Mouse (Mus musculus): ENCODE data around the gene Rnaseh2b.
A peak's percentile ranks its signal among the peaks of the same experiment; 100 is the strongest.

Rnaseh2b gene

DNA sequence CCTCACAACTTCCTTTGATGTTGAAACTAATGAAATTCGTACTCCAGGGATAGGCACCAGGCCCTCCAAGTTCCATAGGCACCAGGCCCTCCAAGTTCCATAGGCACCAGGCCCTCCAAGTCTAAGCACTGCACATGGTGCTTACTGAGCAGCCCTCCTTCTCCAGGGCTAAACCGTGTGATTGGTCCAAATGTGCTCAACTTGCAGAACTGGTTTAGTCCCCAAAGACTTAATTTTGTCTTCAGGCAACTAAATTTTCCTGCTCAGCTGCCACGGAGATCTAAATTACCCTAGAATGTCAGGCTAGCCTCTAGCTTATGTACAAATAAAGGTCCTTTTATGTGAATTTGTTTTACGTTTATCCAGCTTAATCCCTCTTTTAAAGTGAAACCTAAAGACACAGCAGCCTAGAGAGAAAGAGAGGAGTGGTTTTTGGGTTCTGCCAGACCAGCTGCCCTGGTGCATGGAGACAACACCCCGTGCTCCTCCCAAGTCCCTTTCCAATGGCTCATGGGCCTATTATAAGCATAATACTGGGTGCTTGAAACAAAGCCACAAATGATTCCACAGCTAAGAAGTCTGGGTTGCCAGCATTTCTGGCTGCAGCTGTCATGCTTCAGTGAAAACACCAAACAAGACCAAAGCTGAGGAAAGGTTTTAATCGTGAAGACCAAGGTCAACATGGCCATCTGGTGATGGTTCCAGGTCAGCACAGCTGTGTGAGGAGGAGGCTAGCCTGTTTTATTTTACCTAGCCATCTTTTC, 30.4 kb downstream of the Rnaseh2b start:
- DNase-seq (ENCODE audit: low spot score): peak; percentile 12

DNA sequence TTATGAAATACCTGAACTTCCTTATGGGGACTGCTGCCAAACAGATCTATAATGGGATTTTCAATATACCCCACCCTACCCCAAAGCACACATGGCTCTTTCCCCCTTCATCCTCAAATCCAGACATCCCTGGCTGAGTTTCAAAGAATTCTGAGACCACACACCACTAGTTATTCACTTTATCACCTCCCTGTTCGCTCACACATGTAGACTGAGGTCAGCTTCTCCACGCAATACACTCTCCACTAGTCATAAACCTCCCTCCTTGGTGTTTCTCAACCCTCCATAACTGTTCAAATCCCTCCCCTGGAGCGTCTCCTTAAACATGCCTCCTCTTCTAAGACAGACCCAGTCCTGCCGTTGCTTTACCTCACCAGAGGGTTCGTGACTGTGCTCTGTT, 31.1 kb downstream of the Rnaseh2b start:
- no peak for DNase-seq (ENCODE audit: low spot score)

DNA sequence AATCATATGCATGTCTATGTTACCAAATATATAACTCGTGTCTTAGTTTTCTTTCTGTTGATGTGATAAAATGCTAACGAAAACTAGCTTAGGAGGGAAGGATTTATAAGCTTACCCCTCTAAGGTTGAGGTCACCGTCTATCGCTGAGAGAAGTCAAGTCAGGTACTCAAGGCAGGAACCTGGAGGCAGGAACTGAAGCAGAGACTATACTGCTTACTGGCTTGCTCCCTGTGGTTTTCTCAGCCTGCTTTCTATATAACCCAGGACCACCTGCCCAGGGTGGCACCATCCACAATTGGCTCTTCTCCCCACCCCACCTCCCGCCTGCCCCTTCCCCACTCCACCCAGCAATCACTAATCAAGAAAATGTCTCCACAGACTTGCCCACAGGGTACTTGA, 32.6 kb downstream of the Rnaseh2b start:
- no peak for DNase-seq (ENCODE audit: low spot score)

DNA sequence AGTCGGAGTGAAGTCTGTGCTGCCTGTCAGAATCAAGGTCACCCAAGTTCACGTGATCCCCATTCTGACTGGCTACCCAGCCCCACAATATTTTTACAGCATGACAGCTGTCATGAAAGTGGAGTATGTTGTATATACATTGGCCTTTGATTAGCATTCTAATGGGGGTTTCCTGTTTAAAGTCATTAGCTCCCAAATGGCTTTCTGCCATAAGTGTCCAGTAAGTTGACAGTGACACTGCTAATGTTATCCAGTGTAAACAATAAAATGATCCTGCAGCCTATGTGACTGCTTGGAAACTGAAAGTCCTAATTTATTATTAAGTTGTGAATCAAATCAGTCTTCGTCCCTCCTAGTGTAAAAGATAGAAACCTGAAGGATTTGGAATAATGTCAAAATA, 33.6 kb downstream of the Rnaseh2b start:
- DNase-seq (ENCODE audit: low spot score): no peak

DNA sequence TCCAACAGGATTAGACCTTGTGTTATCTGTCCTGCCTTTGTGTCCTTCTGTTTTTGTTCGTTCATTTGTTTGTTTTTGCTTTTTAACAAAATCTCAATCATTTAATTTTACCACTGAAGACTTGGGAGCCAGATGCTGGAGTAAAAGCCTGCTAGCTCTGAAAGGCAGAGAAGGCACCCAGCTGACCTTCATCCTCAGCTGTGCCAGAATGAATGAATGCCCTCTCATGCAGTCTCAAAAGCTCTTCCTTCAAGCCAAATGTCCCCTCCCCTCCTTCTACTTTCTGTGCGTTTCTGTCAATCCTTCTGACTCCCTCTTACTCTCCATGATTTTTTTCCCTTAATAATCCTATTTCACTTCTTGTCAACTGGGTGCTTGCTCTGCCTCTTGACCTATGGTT, 34.8 kb downstream of the Rnaseh2b start:
- no peak for DNase-seq (ENCODE audit: low spot score)

DNA sequence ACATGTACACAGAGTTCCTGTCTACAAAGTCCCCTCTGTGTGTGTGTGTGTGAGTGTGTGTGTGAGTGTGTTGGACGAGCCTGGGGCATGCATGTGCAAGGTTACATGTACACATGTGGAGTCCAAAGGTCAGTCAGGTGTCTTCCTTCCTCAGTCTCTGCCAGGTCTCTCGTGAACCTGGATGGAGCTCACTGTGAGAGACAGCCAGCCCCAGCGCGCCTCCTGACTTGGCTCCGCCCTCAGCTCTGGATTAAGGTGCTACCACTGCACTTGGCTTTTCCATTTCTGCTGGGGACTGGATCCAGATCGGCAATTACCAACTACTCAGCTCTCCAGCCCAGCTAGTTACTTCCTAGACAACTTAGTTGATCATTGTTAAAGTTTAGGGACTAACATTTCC, 36.2 kb downstream of the Rnaseh2b start:
- DNase-seq (ENCODE audit: low spot score): no peak

DNA sequence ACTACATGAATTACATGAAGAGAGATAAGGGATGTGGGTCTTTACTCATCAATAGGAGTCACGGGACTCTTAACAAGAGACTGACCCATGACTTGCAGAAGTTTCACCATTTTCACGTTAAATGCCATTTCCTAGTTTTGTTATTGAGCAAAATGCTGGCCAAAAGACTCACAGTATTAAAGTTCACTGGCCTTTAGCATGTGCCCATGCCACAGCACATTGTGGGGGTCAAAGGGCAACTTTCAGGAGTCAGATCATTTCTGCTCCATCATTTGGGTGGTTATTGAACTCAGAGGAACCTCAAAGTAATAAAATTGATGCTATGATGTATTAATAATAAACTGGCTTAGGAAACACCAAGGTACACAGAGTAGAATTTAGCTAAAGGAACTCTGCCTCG, 37.2 kb downstream of the Rnaseh2b start:
- DNase-seq (ENCODE audit: low spot score): no peak

DNA sequence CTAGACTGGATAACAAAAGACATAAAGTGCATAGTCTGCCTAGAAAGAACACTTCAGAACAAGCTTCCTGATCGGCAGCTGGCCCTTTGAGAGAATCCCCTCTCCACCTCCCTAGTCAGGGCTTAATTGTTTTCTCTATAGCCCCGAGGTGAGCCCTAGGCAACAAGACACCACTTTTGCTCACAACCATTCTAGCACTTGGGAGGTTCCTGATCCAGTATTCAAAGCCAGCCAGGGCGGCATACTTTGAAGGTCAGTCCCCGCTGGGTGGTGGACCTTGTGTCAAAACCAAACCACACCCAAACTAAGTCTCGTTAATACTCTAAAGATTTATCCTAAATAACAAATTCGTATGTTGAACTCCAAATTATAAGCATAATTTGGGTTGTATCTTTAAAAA, 39.1 kb downstream of the Rnaseh2b start:
- DNase-seq (ENCODE audit: low spot score): no peak

DNA sequence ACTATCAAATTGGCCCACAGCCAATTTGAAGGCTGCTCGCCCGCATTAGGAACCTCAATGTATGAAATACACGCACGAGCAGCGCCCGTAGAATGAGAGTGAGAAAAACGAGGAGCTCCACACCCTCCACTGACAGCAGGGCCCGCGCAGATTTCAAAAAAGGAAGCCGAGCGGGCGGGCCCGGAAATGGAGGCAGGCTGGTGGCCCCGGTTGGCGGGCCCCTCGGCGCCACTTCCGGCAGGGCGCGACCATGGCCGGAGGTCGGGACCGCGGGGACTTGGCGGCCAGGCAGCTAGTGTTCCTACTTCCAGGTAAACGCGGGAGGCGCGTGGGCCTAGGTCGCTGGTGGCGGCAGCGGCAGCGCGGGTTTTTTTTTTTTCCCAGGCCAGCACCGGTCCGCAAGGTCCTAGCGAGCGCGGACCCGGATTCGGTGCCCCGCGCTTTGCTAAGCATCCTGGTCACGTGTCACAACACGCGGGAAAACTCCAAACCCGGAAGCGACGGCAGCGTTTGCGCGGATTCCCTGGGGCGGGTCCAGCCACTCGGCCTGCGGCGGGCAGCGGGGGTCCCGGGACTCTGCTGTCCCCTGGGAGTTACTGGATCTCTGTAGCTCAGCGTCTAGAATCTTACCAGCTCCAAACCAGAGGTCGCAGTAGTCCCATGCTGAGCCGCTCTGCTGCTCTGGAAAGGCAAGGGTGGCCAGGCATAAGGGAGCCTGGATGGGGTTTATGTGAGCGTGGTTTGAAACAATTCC, 39.7 kb downstream of the Rnaseh2b start:
- peak; percentile 72 for DNase-seq (ENCODE audit: low spot score)

DNA sequence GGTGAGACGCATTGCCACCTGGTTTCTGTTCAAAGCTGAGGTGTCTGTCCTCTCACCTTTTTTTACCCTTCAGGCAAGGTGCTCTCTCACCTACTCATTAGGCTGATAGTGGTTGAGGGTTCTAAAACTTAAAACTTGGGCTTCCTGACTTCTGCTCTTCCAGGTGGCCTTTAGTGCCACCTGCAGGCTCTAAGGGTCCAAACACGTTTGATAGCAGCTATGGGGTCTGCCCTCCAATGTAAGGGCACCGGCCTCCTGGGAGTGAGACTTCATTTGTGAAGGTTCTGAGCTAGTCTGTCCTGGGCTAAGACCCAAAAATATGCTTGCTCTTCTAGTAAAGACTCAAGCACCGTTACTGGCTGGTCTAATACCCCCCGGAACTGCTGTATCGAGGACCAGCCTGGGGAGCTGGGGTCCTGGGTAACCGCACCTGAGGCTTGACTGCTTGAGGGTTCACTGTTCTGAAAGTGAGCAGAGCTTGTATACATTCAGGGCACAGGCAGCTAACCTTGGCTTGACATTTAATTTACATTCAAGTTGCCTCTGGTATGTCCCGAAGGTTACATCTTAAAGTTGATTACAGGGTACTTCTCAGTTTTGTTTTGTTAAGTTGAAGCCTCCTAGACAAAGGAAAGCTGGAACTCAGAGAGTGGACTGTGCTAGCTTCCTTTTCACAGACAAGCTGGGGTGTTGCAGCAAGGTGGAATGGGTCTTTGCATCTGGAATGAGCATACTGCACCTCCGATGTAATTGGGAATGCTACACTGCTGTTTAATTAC, 41.7 kb downstream of the Rnaseh2b start:
- no peak for DNase-seq (ENCODE audit: low spot score)

DNA sequence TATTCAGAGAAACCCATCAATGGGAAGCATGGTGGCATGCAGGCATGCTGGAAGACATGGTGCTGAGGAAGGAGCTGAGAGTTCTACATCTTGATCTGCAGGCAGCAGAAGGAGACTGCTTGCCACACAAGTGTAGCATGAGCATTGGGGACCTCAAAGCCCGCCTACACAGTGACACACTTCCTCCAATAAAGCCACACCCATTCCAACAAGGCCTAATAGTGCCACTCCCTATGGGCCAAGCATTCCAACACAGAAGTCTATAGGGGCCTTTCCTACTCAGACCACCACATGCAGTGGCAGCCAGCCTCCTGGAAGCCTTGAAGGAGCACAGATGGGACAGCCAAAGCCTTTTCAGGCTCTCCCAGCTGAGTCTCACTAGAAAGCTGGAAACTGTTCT, 46.8 kb downstream of the Rnaseh2b start:
- no peak for DNase-seq (ENCODE audit: low spot score)

DNA sequence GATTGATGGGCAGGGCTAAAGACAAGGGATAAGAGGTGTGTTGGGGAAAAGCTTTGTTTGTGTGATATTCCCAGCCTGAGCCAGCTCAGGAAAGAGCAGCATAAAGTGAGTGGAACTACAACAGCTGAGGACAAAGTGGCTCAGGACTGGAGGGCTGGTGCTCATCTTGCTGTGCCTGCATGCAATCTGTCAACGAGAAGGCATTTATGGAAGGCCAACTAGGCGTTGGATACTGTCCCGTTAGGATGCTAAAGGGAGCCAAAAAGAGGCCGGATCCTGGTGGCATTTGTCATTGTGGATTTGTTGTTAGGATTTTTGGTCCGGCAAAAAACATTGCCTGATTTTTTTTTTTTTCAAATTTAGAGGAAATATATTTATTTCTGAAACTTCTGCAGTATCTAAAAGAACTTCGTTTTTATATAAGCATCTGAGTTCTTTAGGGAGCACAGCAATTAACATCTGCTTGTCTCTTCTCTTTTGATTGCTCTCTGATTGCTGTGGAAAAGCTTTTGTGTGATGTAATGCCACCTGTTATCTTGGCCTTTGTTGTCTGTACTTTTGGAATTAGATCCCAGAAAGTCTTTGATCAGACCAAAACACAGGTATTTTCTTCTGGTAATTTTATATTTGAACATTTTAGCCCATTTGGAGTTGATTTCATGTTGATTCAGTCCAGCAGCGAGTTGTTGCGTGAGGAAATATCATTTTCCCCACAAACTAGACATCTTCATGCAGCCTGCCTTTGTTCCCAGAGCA, 49.7 kb downstream of the Rnaseh2b start:
- no peak for DNase-seq (ENCODE audit: low spot score)

DNA sequence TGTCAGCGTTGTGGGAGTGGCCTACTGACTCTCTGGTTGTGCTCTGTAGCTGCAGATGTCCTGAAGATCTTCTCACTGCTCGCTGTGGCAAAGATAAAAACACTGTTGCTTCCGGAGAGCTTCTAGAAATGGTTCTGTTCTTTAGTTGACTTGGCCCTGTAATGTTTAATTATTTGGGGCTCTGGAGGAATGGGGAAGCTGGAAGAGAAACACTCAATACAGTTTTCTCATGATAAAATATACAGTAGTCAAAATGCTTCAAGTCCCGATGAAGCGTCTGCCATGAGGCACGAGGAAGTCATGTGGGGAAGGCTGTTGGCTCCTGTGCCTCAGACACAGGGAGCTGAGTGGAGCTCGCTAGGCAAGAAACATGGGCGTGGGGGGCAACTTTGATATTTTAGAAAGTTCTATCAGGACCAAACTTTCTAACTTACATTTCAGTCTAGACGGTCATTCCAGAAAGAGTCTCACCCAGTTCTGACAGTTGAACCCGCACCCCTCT, 50.3 kb downstream of the Rnaseh2b start:
- DNase-seq (ENCODE audit: low spot score): no peak

DNA sequence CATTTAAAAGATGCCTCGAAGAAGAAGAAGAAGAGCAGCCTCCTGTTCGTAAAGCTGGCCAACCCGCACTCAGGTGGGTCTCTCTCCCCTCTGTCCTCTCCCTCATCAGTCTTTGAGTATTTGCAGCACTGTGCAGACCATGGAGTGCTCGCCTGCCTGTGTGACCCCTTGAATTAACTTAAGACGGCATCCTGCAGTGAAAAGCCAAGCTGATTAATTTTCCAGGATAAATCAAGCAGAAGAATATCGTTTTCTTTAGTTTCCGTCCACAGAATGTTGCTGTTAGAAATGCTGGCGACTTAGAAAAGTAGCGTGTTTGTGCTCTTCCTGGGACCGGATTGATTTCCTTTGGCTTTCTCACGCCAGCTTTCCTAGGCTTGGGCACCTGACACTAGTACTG, 54.2 kb downstream of the Rnaseh2b start:
- no peak for DNase-seq (ENCODE audit: low spot score)

DNA sequence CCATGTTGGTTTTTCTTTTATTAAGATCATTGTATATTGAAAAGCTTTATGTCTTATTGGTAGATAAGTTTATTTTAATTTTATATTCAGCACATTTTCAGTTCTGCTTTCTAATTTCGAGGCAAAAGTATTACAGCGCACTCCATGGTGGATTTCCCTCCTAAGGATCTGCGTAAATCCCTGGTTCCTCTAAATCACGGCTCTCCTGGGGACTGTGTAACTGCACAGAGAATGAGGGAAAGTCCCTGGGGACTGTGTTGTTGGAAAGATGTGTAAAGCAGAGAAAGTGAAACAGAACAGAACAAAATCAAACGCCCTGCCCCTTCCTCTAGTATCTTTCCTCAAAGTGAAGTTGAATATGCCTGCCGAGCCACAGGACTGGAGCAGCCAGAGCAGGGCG, 54.7 kb downstream of the Rnaseh2b start:
- DNase-seq (ENCODE audit: low spot score): no peak

DNA sequence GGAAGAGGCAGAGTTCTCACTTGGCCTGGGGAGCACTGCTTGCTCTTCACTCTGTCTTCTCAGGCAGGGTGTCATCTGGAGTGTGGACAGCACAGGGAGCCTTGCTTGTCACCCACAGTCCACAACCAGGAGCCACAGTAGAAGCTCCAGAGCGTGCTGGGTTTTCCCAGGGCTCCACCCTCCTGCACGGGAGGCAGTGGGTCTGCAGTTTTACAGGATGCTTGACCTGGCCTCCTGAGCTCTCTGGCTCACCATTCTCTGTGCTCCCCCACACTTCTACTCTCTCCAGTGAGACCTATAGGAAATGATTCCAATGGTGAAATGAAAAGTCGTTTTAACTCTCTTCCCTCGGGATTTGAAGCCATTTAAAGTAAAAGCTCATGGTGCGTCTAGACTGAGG, 57.4 kb downstream of the Rnaseh2b start:
- DNase-seq (ENCODE audit: low spot score): no peak

DNA sequence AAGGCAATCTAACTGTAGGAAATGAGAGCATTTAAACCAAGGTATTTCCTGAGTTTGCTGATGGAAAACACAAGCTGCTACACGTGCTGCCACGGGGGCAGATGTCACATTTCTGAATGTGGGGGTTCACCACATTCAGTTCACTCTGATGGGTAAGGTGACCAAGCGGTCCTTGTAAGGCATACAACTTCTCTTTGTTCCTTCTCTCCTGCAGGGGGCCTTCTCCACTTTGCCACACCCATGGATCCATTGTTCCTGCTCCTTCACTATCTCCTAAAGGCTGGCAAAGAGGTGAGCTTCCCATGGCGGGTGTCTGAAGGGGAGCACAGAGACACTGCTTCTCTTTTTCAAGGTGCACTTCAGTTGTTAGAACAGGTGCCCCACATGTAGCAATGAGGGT, 57.8 kb downstream of the Rnaseh2b start:
- no peak for DNase-seq (ENCODE audit: low spot score)

DNA sequence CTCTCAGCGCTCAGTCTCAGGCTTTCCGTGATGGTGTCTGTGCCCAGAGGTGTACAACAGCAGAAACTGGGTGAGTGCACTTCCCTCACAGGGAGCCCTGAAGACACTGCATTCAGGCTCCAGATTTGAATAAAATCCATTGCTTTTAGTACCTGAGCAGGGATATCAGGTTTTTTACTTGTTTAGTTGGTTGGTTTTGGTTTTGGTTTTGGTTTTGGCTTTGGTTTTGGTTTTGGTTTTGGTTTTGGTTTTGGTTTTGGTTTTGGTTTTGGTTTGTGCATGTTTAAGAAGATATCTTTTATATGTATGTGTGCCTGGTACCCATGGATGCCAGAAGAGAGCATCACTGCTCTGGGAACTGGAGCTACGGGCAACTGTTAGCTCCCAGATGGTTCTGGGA, 58.5 kb downstream of the Rnaseh2b start:
- no peak for DNase-seq (ENCODE audit: low spot score)

DNA sequence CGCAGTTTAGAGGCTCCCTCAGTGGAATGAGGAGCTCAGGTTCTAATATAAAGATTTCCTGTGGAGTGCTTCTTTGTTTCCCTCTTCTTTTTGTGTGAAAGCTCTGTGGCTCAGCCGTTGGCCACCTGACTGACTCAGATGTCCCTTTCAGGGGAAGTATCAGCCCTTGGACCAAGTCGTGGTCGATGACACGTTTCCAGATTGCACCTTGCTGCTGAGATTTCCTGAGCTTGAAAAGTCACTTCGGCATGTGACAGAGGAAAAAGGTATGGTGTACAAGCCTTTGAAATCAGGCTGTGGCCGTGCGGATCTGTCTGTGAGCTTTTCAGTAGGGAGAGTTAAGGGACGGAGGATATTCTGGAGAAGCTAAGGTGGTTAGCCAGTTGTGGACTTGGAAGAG, 61.0 kb downstream of the Rnaseh2b start:
- DNase-seq (ENCODE audit: low spot score): no peak

DNA sequence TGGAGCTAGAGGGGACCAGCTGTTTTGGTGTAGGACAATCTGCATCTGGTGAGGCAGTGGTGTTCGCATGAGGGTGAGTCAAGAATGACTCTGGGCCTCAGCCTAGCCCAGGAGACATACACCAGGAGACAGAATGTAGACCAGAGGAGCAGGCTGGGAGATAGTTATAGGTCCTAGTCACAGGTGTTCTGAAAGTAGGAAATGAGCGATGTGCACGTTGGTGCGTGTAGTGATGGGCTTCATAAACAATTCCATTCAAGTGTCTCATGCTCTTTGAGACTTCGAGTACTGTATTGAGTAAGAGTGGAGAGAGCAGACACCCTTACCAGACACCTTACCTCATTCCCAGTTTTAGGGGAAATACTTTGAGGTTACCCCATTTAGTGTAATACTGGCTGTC, 61.4 kb downstream of the Rnaseh2b start:
- no peak for DNase-seq (ENCODE audit: low spot score)

DNA sequence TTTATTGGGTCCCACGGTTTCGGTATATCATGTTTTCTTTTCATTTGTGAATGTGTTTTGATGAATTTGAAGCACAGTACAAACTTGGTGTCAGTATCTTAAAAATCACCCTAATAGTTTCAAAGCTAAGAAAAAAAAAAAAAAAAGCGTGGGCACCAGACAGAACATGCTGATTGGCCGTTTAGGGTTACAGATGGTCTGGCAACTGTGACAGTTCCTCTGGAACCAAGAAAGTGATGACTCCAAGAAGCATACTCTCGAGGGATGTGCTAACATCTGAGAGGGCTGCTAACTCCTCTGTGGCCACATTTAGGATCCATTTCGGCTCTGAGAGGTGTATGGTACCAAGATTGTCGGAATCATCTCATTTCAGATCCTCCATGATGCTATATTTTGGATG, 62.8 kb downstream of the Rnaseh2b start:
- DNase-seq (ENCODE audit: low spot score): no peak
